Mouse (Mus musculus): ENCODE data around the gene Cars2. TPM values are rescaled to one million over a fixed set of nuclear protein-coding genes. Genes with fewer than 3 reads are reported as not detected.

Cars2 gene
- polyA plus RNA-seq, 1 experiment from 2014 or later, result 32.5 TPM

GRCm38 (mm10) chr8:11547063-11547462 lies 3.5 kb downstream of the Cars2 start:
- H3K27ac ChIP-seq (ENCODE audit: low read length), result no peak overlapping the region
- H3K36me3 ChIP-seq (ENCODE audit: control insufficient read depth, insufficient read depth, low read length), result peaks cover 10% of the 10 kb centered on the region; the same call in 1 of the 2 replicates
- WGBS, result 68% methylated on average over 6 of the region's 6 CpGs
- H3K9me3 ChIP-seq (ENCODE audit: control insufficient read depth, low read length), result no peaks in the 10 kb centered on the region
- H3K9ac ChIP-seq (ENCODE audit: low read depth, low read length), result no peak overlapping the region
- peaks cover 7% of the 10 kb centered on the region; the same call in 1 of the 2 replicates for H3K4me1 ChIP-seq (ENCODE audit: control insufficient read depth, insufficient read depth, low read length)
- no peak overlapping the region for H3K4me2 ChIP-seq (ENCODE audit: low read depth, low read length)
- no peak overlapping the region for H3K4me3 ChIP-seq (ENCODE audit: low read length)
- ATAC-seq, result no peak
- H3K27me3 ChIP-seq (replicated peaks; ENCODE audit: control insufficient read depth, insufficient read depth, low read length), result no peaks in the 10 kb centered on the region

- 42% methylated on average over 3 of the region's 3 CpGs for WGBS
- ATAC-seq, result no peak
Measured at GRCm38 (mm10) chr8:11544386-11544785, 6.2 kb downstream of the Cars2 start.

DNA sequence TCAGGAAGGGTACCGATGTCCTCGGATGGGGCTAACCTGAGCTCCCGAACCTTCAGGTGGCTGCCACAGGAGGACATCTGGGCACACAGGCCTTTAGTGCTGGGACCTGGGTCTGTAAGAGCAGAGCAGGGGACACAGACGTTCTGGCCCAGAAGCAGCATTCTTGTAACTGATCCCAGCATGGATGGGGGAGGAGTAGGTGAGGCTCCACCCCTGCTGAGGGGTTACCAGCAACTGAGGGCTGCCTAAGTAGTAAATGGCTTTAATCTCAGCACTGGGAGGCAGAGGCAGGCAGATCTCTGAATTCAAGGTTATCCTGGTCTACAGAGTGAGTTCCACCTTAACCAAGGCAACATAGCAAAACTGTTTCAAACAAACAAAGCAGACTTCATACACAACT lies 7.7 kb downstream of the Cars2 start:
- Histone ChIP-seq H3K4me2 (ENCODE audit: low read depth, low read length) (no peak overlapping the region), H3K27me3 (replicated peaks; ENCODE audit: control insufficient read depth, insufficient read depth, low read length) (no peaks in the 10 kb centered on the region), H3K36me3 (ENCODE audit: control insufficient read depth, insufficient read depth, low read length) (peaks cover 18% of the 10 kb centered on the region), H3K9me3 (ENCODE audit: control insufficient read depth, low read length) (no peaks in the 10 kb centered on the region), H3K9ac (ENCODE audit: low read depth, low read length) (no peak overlapping the region), H3K4me1 (ENCODE audit: control insufficient read depth, insufficient read depth, low read length) (no peaks in the 10 kb centered on the region), H3K27ac (ENCODE audit: low read length) (no peak overlapping the region), H3K4me3 (ENCODE audit: low read length) (no peak overlapping the region)
- ATAC-seq, result no peak
- 87% methylated on average over 4 of the region's 4 CpGs for WGBS

More at GRCm38 (mm10) chr8:11544386-11544785, 6.2 kb downstream of the Cars2 start:
- Histone ChIP-seq H3K9ac (ENCODE audit: low read depth, low read length) (no peak overlapping the region), H3K4me2 (ENCODE audit: low read depth, low read length) (no peak overlapping the region), H3K4me1 (ENCODE audit: control insufficient read depth, insufficient read depth, low read length) (no peaks in the 10 kb centered on the region), H3K27me3 (replicated peaks; ENCODE audit: control insufficient read depth, insufficient read depth, low read length) (no peaks in the 10 kb centered on the region), H3K27ac (ENCODE audit: low read length) (no peak overlapping the region), H3K9me3 (ENCODE audit: control insufficient read depth, low read length) (no peaks in the 10 kb centered on the region), H3K4me3 (ENCODE audit: low read length) (no peak overlapping the region), H3K36me3 (ENCODE audit: control insufficient read depth, insufficient read depth, low read length) (peaks cover 18% of the 10 kb centered on the region)

GRCm38 (mm10) chr8:11542031-11542430 lies 8.6 kb downstream of the Cars2 start:
- ATAC-seq, result no peak
- H3K27me3 ChIP-seq (replicated peaks; ENCODE audit: control insufficient read depth, insufficient read depth, low read length), result no peaks in the 10 kb centered on the region
- no peaks in the 10 kb centered on the region for H3K9me3 ChIP-seq (ENCODE audit: control insufficient read depth, low read length)
- 90% methylated on average over 12 of the region's 12 CpGs for WGBS
- no peaks in the 10 kb centered on the region for H3K4me1 ChIP-seq (ENCODE audit: control insufficient read depth, insufficient read depth, low read length)
- H3K27ac ChIP-seq (ENCODE audit: low read length), result no peak overlapping the region
- H3K9ac ChIP-seq (ENCODE audit: low read depth, low read length), result no peak overlapping the region
- no peak overlapping the region for H3K4me2 ChIP-seq (ENCODE audit: low read depth, low read length)
- no peak overlapping the region for H3K4me3 ChIP-seq (ENCODE audit: low read length)
- peaks cover 16% of the 10 kb centered on the region for H3K36me3 ChIP-seq (ENCODE audit: control insufficient read depth, insufficient read depth, low read length)

DNA sequence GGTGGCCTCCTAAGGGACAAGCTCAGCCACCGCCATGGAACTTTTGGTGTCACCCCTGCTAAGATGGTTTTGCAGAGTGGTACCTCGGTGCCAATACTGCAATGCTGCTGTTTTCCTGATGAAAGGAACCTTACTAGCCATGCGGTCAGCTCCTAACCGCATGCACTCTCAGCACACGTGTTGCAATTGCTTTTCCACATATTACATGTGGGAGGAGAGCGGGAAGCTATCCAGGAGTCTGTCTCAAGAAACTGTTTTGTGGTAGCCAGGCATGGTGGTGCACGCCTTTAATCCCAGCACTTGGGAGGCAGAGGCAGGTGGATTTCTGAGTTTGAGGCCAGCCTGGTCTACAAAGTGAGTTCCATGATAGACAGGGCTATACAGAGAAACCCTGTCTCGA lies 10.4 kb downstream of the Cars2 start:
- H3K4me2 ChIP-seq (ENCODE audit: low read depth, low read length), result no peak overlapping the region
- 94% methylated on average over 8 of the region's 8 CpGs for WGBS
- no peaks in the 10 kb centered on the region for H3K4me1 ChIP-seq (ENCODE audit: control insufficient read depth, insufficient read depth, low read length)
- no peak overlapping the region for H3K9ac ChIP-seq (ENCODE audit: low read depth, low read length)
- no peak overlapping the region for H3K27ac ChIP-seq (ENCODE audit: low read length)
- H3K9me3 ChIP-seq (ENCODE audit: control insufficient read depth, low read length), result no peaks in the 10 kb centered on the region
- no peaks in the 10 kb centered on the region for H3K27me3 ChIP-seq (replicated peaks; ENCODE audit: control insufficient read depth, insufficient read depth, low read length)
- no peak overlapping the region for H3K4me3 ChIP-seq (ENCODE audit: low read length)
- peaks cover 15% of the 10 kb centered on the region for H3K36me3 ChIP-seq (ENCODE audit: control insufficient read depth, insufficient read depth, low read length)
- no peak for ATAC-seq

- H3K36me3 ChIP-seq (ENCODE audit: control insufficient read depth, insufficient read depth, low read length), result peaks cover 15% of the 10 kb centered on the region
- no peaks in the 10 kb centered on the region for H3K9me3 ChIP-seq (ENCODE audit: control insufficient read depth, low read length)
- WGBS, result 92% methylated on average over 4 of the region's 4 CpGs
- no peak overlapping the region for H3K9ac ChIP-seq (ENCODE audit: low read depth, low read length)
- H3K4me2 ChIP-seq (ENCODE audit: low read depth, low read length), result no peak overlapping the region
- H3K4me1 ChIP-seq (ENCODE audit: control insufficient read depth, insufficient read depth, low read length), result no peaks in the 10 kb centered on the region
- no peak for ATAC-seq
- no peaks in the 10 kb centered on the region for H3K27me3 ChIP-seq (replicated peaks; ENCODE audit: control insufficient read depth, insufficient read depth, low read length)
- no peak overlapping the region for H3K27ac ChIP-seq (ENCODE audit: low read length)
- no peak overlapping the region for H3K4me3 ChIP-seq (ENCODE audit: low read length)
Measured at GRCm38 (mm10) chr8:11539049-11539448, 11.5 kb downstream of the Cars2 start.

GRCm38 (mm10) chr8:11534494-11534893 lies 16.1 kb downstream of the Cars2 start:
- H3K27me3 ChIP-seq (replicated peaks; ENCODE audit: control insufficient read depth, insufficient read depth, low read length), result no peaks in the 10 kb centered on the region
- H3K4me3 ChIP-seq (ENCODE audit: low read length), result no peak overlapping the region
- 58% methylated on average over 9 of the region's 9 CpGs for WGBS
- H3K4me1 ChIP-seq (ENCODE audit: control insufficient read depth, insufficient read depth, low read length), result no peaks in the 10 kb centered on the region
- ATAC-seq, result no peak
- no peak overlapping the region for H3K9ac ChIP-seq (ENCODE audit: low read depth, low read length)
- H3K4me2 ChIP-seq (ENCODE audit: low read depth, low read length), result no peak overlapping the region
- no peaks in the 10 kb centered on the region for H3K9me3 ChIP-seq (ENCODE audit: control insufficient read depth, low read length)
- peaks cover 6% of the 10 kb centered on the region for H3K36me3 ChIP-seq (ENCODE audit: control insufficient read depth, insufficient read depth, low read length)
- no peak overlapping the region for H3K27ac ChIP-seq (ENCODE audit: low read length)

DNA sequence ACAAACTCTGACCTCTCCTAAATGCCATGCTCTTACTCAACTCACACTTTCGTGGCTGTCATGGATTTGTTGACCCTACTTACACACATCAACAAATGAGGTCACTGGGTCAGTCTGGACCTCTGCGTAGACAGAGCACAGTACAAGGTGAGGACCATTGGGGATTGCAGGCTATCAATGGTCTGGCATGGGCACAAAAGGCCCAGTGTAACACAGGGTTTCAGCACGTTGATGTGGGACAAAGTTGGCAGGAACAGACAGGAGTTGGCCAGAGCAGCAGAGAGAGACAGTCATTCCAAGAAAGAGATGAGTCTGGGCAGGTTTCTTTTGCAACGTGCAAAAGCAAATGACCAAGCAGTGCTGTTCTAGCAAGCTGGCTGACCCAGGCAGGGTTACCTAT lies 19.7 kb downstream of the Cars2 start:
- H3K27me3 ChIP-seq (replicated peaks; ENCODE audit: control insufficient read depth, insufficient read depth, low read length), result no peaks in the 10 kb centered on the region
- no peak overlapping the region for H3K4me3 ChIP-seq (ENCODE audit: low read length)
- WGBS, result 78% methylated on average over 4 of the region's 4 CpGs
- H3K4me2 ChIP-seq (ENCODE audit: low read depth, low read length), result no peak overlapping the region
- H3K9me3 ChIP-seq (ENCODE audit: control insufficient read depth, low read length), result no peaks in the 10 kb centered on the region
- H3K36me3 ChIP-seq (ENCODE audit: control insufficient read depth, insufficient read depth, low read length), result peaks cover 3% of the 10 kb centered on the region; the same call in 1 of the 2 replicates
- no peak for ATAC-seq
- no peaks in the 10 kb centered on the region for H3K4me1 ChIP-seq (ENCODE audit: control insufficient read depth, insufficient read depth, low read length)
- no peak overlapping the region for H3K9ac ChIP-seq (ENCODE audit: low read depth, low read length)
- no peak overlapping the region for H3K27ac ChIP-seq (ENCODE audit: low read length)

GRCm38 (mm10) chr8:11530155-11530770 lies 20.3 kb downstream of the Cars2 start:
- ATAC-seq, result no peak
- no peak overlapping the region for H3K4me2 ChIP-seq (ENCODE audit: low read depth, low read length)
- no peaks in the 10 kb centered on the region for H3K4me1 ChIP-seq (ENCODE audit: control insufficient read depth, insufficient read depth, low read length)
- H3K9ac ChIP-seq (ENCODE audit: low read depth, low read length), result no peak overlapping the region
- H3K9me3 ChIP-seq (ENCODE audit: control insufficient read depth, low read length), result no peaks in the 10 kb centered on the region
- H3K4me3 ChIP-seq (ENCODE audit: low read length), result no peak overlapping the region
- WGBS, result 85% methylated on average over 18 of the region's 18 CpGs
- no peaks in the 10 kb centered on the region for H3K27me3 ChIP-seq (replicated peaks; ENCODE audit: control insufficient read depth, insufficient read depth, low read length)
- peaks cover 3% of the 10 kb centered on the region; the same call in 1 of the 2 replicates for H3K36me3 ChIP-seq (ENCODE audit: control insufficient read depth, insufficient read depth, low read length)
- no peak overlapping the region for H3K27ac ChIP-seq (ENCODE audit: low read length)

GRCm38 (mm10) chr8:11523331-11523730 lies 27.3 kb downstream of the Cars2 start:
- Histone ChIP-seq H3K4me2 (ENCODE audit: low read depth, low read length) (no peak overlapping the region), H3K36me3 (ENCODE audit: control insufficient read depth, insufficient read depth, low read length) (0 out of 2 replicates have a peak, but pooled peaks cover 3% of the 10 kb centered on the region), H3K9me3 (ENCODE audit: control insufficient read depth, low read length) (no peaks in the 10 kb centered on the region), H3K27ac (ENCODE audit: low read length) (no peak overlapping the region), H3K4me1 (ENCODE audit: control insufficient read depth, insufficient read depth, low read length) (no peaks in the 10 kb centered on the region), H3K4me3 (ENCODE audit: low read length) (no peak overlapping the region), H3K9ac (ENCODE audit: low read depth, low read length) (no peak overlapping the region), H3K27me3 (replicated peaks; ENCODE audit: control insufficient read depth, insufficient read depth, low read length) (no peaks in the 10 kb centered on the region)
- 76% methylated on average over 3 of the region's 3 CpGs for WGBS
- ATAC-seq, result no peak

Data from intestine, embryonic 16.5 days (tissue).